Mouse (Mus musculus): ENCODE data around the gene Olfr1045. TPM values are rescaled to one million over a fixed set of nuclear protein-coding genes. Genes with fewer than 3 reads are reported as not detected.
"Not testable (repeated sequence)": the region's sequence is repeated elsewhere in the genome, so short reads cannot be mapped to it uniquely, and the experiment has no call there.

The Olfr1045 gene
- polyA plus RNA-seq, 1 experiment = not detected

DNA sequence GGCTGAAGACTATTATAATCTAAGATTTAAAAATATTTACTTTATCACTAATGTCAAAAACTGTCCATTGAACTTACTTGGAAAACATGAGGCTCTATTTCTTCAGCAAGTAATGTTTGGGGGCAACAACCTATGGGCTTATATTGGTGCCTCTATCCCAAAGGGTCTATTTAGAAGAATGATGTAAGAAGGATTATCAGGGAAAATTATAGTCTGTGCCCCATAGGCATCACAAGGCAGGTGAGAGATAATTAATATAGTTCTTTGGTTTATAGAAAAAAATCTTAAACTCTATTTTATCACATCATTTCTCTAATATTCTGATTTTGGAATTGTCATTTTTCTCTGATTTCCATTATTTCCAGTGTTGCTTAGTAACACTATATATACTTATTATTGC lies 25.1 kb downstream of the Olfr1045 start, which contains the start of gene Olfr1044:
Olfr1044 (minus strand) TSS at position 101 of the 400 bp plus-strand sequence.
- Histone ChIP-seq H3K4me3 (ENCODE audit: extremely low read depth, insufficient read depth, insufficient read length) (no peak within 1 kb of the TSS), H3K4me1 (ENCODE audit: control insufficient read depth, insufficient read depth, insufficient read length) (no peaks in the 10 kb centered on the region), H3K36me3 (ENCODE audit: control insufficient read depth, insufficient read depth, low read length) (no peaks in the 10 kb centered on the region), H3K27ac (ENCODE audit: insufficient read depth, low read length) (no peak within 1 kb of the TSS), H3K27me3 (ENCODE audit: control insufficient read depth, insufficient read depth, low read length) (no peaks in the 10 kb centered on the region)
- no peak for TF ChIP-seq POLR2A (IDR thresholded peaks at IDR 0.05; ENCODE audit: low read depth, low read length)
- no peak for TF ChIP-seq CTCF (IDR thresholded peaks at IDR 0.05; ENCODE audit: extremely low read depth, insufficient read depth, insufficient read length, insufficient replicate concordance)
- no peak for DNase-seq (ENCODE audit: low read depth in 1 of 2, low spot score in 2 of 2)

DNA sequence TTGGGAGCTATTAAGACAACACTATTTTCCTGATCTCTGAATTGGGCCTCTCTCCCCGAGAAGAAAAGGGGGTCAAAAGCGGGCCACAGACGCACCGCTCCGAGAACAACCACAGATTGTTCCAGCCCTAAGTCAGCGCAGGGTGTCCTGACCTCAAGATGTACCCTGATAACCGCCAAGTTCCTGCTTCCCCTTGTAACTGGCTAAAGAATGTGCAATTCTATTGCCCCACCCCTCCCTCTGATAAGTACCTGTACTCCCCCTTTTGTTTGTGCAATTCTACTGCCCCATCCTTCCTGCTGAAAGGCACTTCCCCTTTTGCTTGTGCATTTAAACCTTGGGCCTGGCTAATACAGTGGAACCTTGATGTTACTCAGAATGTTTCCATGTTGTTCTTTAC lies 27.4 kb downstream of the Olfr1045 start:
- 44% methylated on average over 7 of the region's 7 CpGs for WGBS
- H3K4me3 ChIP-seq (ENCODE audit: extremely low read depth, insufficient read depth, insufficient read length); H3K4me1 ChIP-seq (ENCODE audit: control insufficient read depth, insufficient read depth, insufficient read length); H3K27me3 ChIP-seq (ENCODE audit: control insufficient read depth, insufficient read depth, low read length); DNase-seq (ENCODE audit: low read depth in 1 of 2, low spot score in 2 of 2); H3K36me3 ChIP-seq (ENCODE audit: control insufficient read depth, insufficient read depth, low read length); H3K27ac ChIP-seq (ENCODE audit: insufficient read depth, low read length): not testable (repeated sequence)

DNA sequence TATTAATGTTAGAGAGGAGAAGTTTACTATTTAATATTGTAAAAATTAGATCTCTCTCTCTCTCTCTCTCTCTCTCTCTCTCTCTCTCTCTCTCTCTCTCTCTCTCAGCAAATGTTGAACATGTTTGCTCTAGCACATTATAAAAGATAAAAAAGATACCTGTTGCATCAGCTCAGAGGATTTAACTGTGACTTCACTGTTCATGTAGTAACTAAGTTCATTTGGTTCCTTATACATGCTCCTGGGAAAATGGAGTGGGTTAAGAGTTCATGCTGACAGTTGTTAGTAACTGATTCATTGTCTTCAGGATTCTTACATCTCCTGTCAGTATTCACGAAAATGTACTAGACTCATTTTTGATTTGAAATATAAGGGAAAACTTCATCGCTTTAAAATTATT lies 35.4 kb downstream of the Olfr1045 start, which contains the start of gene Olfr1043:
Olfr1043 (minus strand) TSS at position 101 of the 400 bp plus-strand sequence.
- 90% methylated on average over 2 of the region's 2 CpGs for WGBS
- H3K27me3 ChIP-seq (ENCODE audit: control insufficient read depth, insufficient read depth, low read length) = no peaks in the 10 kb centered on the region
- no peaks in the 10 kb centered on the region for H3K4me1 ChIP-seq (ENCODE audit: control insufficient read depth, insufficient read depth, insufficient read length)
- no peak for DNase-seq (ENCODE audit: low read depth in 1 of 2, low spot score in 2 of 2)
- no peaks in the 10 kb centered on the region for H3K36me3 ChIP-seq (ENCODE audit: control insufficient read depth, insufficient read depth, low read length)
- no peak for TF ChIP-seq POLR2A (IDR thresholded peaks at IDR 0.05; ENCODE audit: low read depth, low read length)
- TF ChIP-seq CTCF (IDR thresholded peaks at IDR 0.05; ENCODE audit: extremely low read depth, insufficient read depth, insufficient read length, insufficient replicate concordance) = no peak
- H3K27ac ChIP-seq (ENCODE audit: insufficient read depth, low read length) = no peak within 1 kb of the TSS
- no peak within 1 kb of the TSS for H3K4me3 ChIP-seq (ENCODE audit: extremely low read depth, insufficient read depth, insufficient read length)

DNA sequence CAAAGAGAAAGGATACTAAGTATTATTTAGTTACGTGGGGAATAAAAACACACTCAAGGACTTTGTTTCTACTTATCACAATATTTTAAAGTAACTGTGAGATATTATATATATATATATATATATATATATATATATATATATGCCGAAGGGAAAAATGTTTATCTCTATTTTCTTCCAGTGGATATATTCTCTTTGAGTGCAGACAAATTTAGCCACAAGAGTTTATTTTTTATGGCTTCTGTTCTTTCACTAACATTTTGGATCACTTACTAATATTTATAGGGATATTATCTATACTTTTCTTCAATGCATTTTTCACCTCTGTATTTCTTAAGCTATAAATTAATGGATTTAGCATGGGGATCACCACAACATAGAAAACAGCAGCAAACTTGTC lies 41.1 kb downstream of the Olfr1045 start, which contains the start of gene Olfr1042:
Olfr1042 (minus strand) TSS at position 101 of the 400 bp plus-strand sequence.
- 87% methylated on average over 2 of the region's 2 CpGs for WGBS
- Histone ChIP-seq H3K27me3 (ENCODE audit: control insufficient read depth, insufficient read depth, low read length) (no peaks in the 10 kb centered on the region), H3K27ac (ENCODE audit: insufficient read depth, low read length) (no peak within 1 kb of the TSS), H3K36me3 (ENCODE audit: control insufficient read depth, insufficient read depth, low read length) (no peaks in the 10 kb centered on the region), H3K4me1 (ENCODE audit: control insufficient read depth, insufficient read depth, insufficient read length) (no peaks in the 10 kb centered on the region), H3K4me3 (ENCODE audit: extremely low read depth, insufficient read depth, insufficient read length) (no peak within 1 kb of the TSS)
- no peak for TF ChIP-seq CTCF (IDR thresholded peaks at IDR 0.05; ENCODE audit: extremely low read depth, insufficient read depth, insufficient read length, insufficient replicate concordance)
- no peak for TF ChIP-seq POLR2A (IDR thresholded peaks at IDR 0.05; ENCODE audit: low read depth, low read length)
- DNase-seq (ENCODE audit: low read depth in 1 of 2, low spot score in 2 of 2) = no peak

DNA sequence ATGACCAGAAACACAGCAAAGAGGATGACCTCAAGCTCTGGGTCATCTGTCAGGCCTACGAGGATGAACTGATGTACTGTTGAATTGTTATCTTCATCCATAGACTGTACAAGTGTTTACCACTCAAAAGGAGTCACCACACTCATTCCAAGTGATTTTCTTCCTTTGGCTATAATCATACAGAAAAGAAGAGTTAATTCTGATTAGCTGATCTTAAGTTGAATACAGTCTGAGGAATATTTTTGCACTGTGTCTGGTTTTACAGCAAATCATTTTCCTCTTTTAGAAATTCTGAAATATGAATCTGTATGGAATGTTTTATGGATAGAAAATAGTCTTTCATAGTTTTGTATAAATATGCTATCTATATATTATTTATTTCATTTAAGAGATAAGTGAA lies 56.2 kb downstream of the Olfr1045 start, which contains the start of gene Olfr1040:
Olfr1040 (minus strand) TSS at position 101 of the 400 bp plus-strand sequence.
- 80% methylated on average over 1 of the region's 1 CpGs for WGBS
- H3K4me3 ChIP-seq (ENCODE audit: extremely low read depth, insufficient read depth, insufficient read length) = no peak within 1 kb of the TSS
- TF ChIP-seq CTCF (IDR thresholded peaks at IDR 0.05; ENCODE audit: extremely low read depth, insufficient read depth, insufficient read length, insufficient replicate concordance) = no peak
- no peak for TF ChIP-seq POLR2A (IDR thresholded peaks at IDR 0.05; ENCODE audit: low read depth, low read length)

More for the DNA sequence above, 56.2 kb downstream of the Olfr1045 start, which contains the start of gene Olfr1040:
- Histone ChIP-seq H3K36me3 (ENCODE audit: control insufficient read depth, insufficient read depth, low read length) (no peaks in the 10 kb centered on the region), H3K27ac (ENCODE audit: insufficient read depth, low read length) (no peak within 1 kb of the TSS), H3K4me1 (ENCODE audit: control insufficient read depth, insufficient read depth, insufficient read length) (no peaks in the 10 kb centered on the region), H3K27me3 (ENCODE audit: control insufficient read depth, insufficient read depth, low read length) (no peaks in the 10 kb centered on the region)
- no peak for DNase-seq (ENCODE audit: low read depth in 1 of 2, low spot score in 2 of 2)

Other genes starting within 250 kb of the Olfr1045 start
- gene Olfr1029, start 229.1 kb downstream of the Olfr1045 start, polyA plus RNA-seq (2012; rRNA removed) = not detected in 2 replicates
- gene Olfr1030, start 223.7 kb downstream of the Olfr1045 start, polyA plus RNA-seq (2012; rRNA removed) = not detected in 2 replicates
- gene Olfr1031, start 212.7 kb downstream of the Olfr1045 start, polyA plus RNA-seq (2012; rRNA removed) = not detected in 2 replicates
- gene Olfr1032, start 197.5 kb downstream of the Olfr1045 start, polyA plus RNA-seq (2012; rRNA removed) = not detected in 2 replicates
- 0.28 and 0.30 TPM in 2 replicates for gene Olfr1033, start 182.4 kb downstream of the Olfr1045 start, polyA plus RNA-seq (2012; rRNA removed)
- gene Olfr1034, start 157.1 kb downstream of the Olfr1045 start, polyA plus RNA-seq (2012; rRNA removed) = 0.06 and 0.11 TPM in 2 replicates
- not detected in 2 replicates for gene Olfr1036, start 129.0 kb downstream of the Olfr1045 start, polyA plus RNA-seq (2012; rRNA removed)
- not detected in 2 replicates for gene Olfr1037, start 115.6 kb downstream of the Olfr1045 start, polyA plus RNA-seq (2012; rRNA removed)
- not detected in 2 replicates for gene Olfr1039, start 67.1 kb downstream of the Olfr1045 start, polyA plus RNA-seq (2012; rRNA removed)
- gene Olfr1040, start 56.3 kb downstream of the Olfr1045 start, polyA plus RNA-seq (2012; rRNA removed) = not detected in 2 replicates
- not detected in 2 replicates for gene Olfr1042, start 41.2 kb downstream of the Olfr1045 start, polyA plus RNA-seq (2012; rRNA removed)
- not detected in 2 replicates for gene Olfr1043, start 35.5 kb downstream of the Olfr1045 start, polyA plus RNA-seq (2012; rRNA removed)
- gene Olfr1044, start 25.2 kb downstream of the Olfr1045 start, polyA plus RNA-seq (2012; rRNA removed) = not detected in 2 replicates
- gene Olfr52, start 17.3 kb downstream of the Olfr1045 start, polyA plus RNA-seq (2012; rRNA removed) = not detected in 2 replicates
- not detected in 2 replicates for gene Olfr1046, start 16.3 kb upstream of the Olfr1045 start, polyA plus RNA-seq (2012; rRNA removed)
- not detected in 2 replicates for gene Olfr1047, start 28.4 kb upstream of the Olfr1045 start, polyA plus RNA-seq (2012; rRNA removed)
- gene Olfr1048, start 37.3 kb upstream of the Olfr1045 start, polyA plus RNA-seq (2012; rRNA removed) = not detected in 2 replicates
- gene Olfr1049, start 55.3 kb upstream of the Olfr1045 start, polyA plus RNA-seq (2012; rRNA removed) = not detected in 2 replicates
- gene Olfr1051, start 76.1 kb upstream of the Olfr1045 start, polyA plus RNA-seq (2012; rRNA removed) = not detected in 2 replicates
- gene Olfr1052, start 89.4 kb upstream of the Olfr1045 start, polyA plus RNA-seq (2012; rRNA removed) = not detected in 2 replicates
- gene Olfr1053, start 112.3 kb upstream of the Olfr1045 start, polyA plus RNA-seq (2012; rRNA removed) = not detected in 2 replicates
- not detected in 2 replicates for gene Olfr1054, start 132.4 kb upstream of the Olfr1045 start, polyA plus RNA-seq (2012; rRNA removed)
- gene Olfr1055, start 147.3 kb upstream of the Olfr1045 start, polyA plus RNA-seq (2012; rRNA removed) = not detected in 2 replicates
- not detected in 2 replicates for gene Olfr1056, start 159.5 kb upstream of the Olfr1045 start, polyA plus RNA-seq (2012; rRNA removed)
- not detected in 2 replicates for gene Olfr1057, start 175.4 kb upstream of the Olfr1045 start, polyA plus RNA-seq (2012; rRNA removed)
- gene Olfr1058, start 185.6 kb upstream of the Olfr1045 start, polyA plus RNA-seq (2012; rRNA removed) = not detected in 2 replicates
- not detected in 2 replicates for gene Olfr1061, start 211.0 kb upstream of the Olfr1045 start, polyA plus RNA-seq (2012; rRNA removed)
- gene Olfr1062, start 223.7 kb upstream of the Olfr1045 start, polyA plus RNA-seq (2012; rRNA removed) = not detected in 2 replicates
- gene Olfr1065, start 247.6 kb upstream of the Olfr1045 start, polyA plus RNA-seq (2012; rRNA removed) = not detected in 2 replicates